Mouse (Mus musculus) MEL (cell line): ENCODE data around the gene Siglecg. TPM values are rescaled to one million over a fixed set of nuclear protein-coding genes. Genes with fewer than 3 reads are reported as not detected.
A peak's percentile ranks its signal among the peaks of the same experiment; 100 is the strongest.

Experiments
- DNase-seq: peaks from one replicate; pipeline ENCODE4 v3.0.0; 2011; ENCODE audit warnings: low read depth, low spot score
- H3K27ac ChIP-seq: 2 replicates; pipeline ENCODE4 v1.5.1; 2012; ENCODE audit warnings: low read depth, mild to moderate bottlenecking, control low read depth, low read length, moderate library complexity; ENCODE audit not compliant: control insufficient read depth
- H3K27me3 ChIP-seq, 2 experiments: fragments of 150-350 bp in 1 of 2; sonication (generic) in 1 of 2; 2 replicates each; pipeline ENCODE4 v1.6.1; 2012; ENCODE audit warnings: low read length in 2 of 2, mild to moderate bottlenecking in 2 of 2, improper control_type of control experiment in 1 of 2, moderate library complexity in 1 of 2; ENCODE audit not compliant: insufficient read depth in 2 of 2, control insufficient read depth in 1 of 2
- H3K36me3 ChIP-seq, 2 experiments: 2 replicates each; pipeline ENCODE4 v1.6.1; 2012 to 2014; ENCODE audit warnings: low read length in 2 of 2, improper control_type of control experiment in 1 of 2, inconsistent platforms in 1 of 2, mild to moderate bottlenecking in 1 of 2; ENCODE audit not compliant: insufficient read depth in 2 of 2, control insufficient read depth in 1 of 2
- H3K4me1 ChIP-seq, 2 experiments: fragments of 150-350 bp in 1 of 2; sonication (generic) in 1 of 2; 2 replicates each; pipeline ENCODE4 v1.6.1; 2012; ENCODE audit warnings: low read length in 2 of 2, improper control_type of control experiment in 1 of 2, mild to moderate bottlenecking in 1 of 2; ENCODE audit not compliant: insufficient read depth in 2 of 2, control insufficient read depth in 1 of 2
- H3K4me3 ChIP-seq, 2 experiments: fragments of 150-350 bp in 1 of 2; sonication (generic) in 1 of 2; 2 replicates each; pipeline ENCODE4 v1.5.1; 2012; ENCODE audit warnings: low read depth in 2 of 2, low read length in 2 of 2, mild to moderate bottlenecking in 2 of 2, moderate library complexity in 2 of 2, control low read depth in 1 of 2, improper control_type of control experiment in 1 of 2; ENCODE audit not compliant: control insufficient read depth in 1 of 2, insufficient read depth in 1 of 2
- H3K79me2 ChIP-seq: 2 replicates; pipeline ENCODE4 v1.6.1; 2012; ENCODE audit warnings: mild to moderate bottlenecking, low read length, moderate library complexity; ENCODE audit not compliant: control insufficient read depth, poor library complexity, insufficient read depth
- H3K9ac ChIP-seq: 2 replicates; pipeline ENCODE4 v1.6.1; 2012; ENCODE audit warnings: low read depth, mild to moderate bottlenecking, control low read depth, low read length, moderate library complexity; ENCODE audit not compliant: control insufficient read depth, poor library complexity, severe bottlenecking
- H3K9me3 ChIP-seq: fragments of 150-350 bp; sonication (generic); replicated peaks from 2 replicates; pipeline ENCODE4 v1.6.1; 2012; ENCODE audit warnings: mild to moderate bottlenecking, low read length, improper control_type of control experiment, moderate library complexity; ENCODE audit not compliant: insufficient read depth
- CTCF ChIP-seq, 3 experiments: IDR thresholded peaks in 2 of 3; conservative IDR thresholded peaks in 1 of 3; 2 replicates each; pipeline ENCODE4 v1.5.1; 2011 to 2012; ENCODE audit warnings: low read length in 3 of 3, low read depth in 2 of 3, mild to moderate bottlenecking in 2 of 3, improper control_type of control experiment in 1 of 3, inconsistent platforms in 1 of 3, mixed read lengths in 1 of 3, moderate library complexity in 1 of 3; ENCODE audit not compliant: control insufficient read depth in 1 of 3, insufficient read depth in 1 of 3, poor library complexity in 1 of 3, severe bottlenecking in 1 of 3
- EP300 ChIP-seq, 2 experiments: IDR thresholded peaks; 2 replicates each; pipeline ENCODE4 v1.6.1; 2011; ENCODE audit warnings: improper control_type of control experiment in 2 of 2, low read length in 2 of 2, low read depth in 1 of 2, mild to moderate bottlenecking in 1 of 2
- GATA1 ChIP-seq: IDR thresholded peaks from 2 replicates; pipeline ENCODE4 v1.6.1; 2011; ENCODE audit warnings: low read depth, low read length, improper control_type of control experiment
- HCFC1 ChIP-seq: IDR thresholded peaks from 2 replicates; pipeline ENCODE4 v1.6.1; 2012; ENCODE audit warnings: low read depth, mild to moderate bottlenecking, inconsistent platforms, low read length, improper control_type of control experiment, moderate library complexity
- MAX ChIP-seq: IDR thresholded peaks from 2 replicates; pipeline ENCODE4 v1.6.1; 2011; ENCODE audit warnings: low read length, improper control_type of control experiment
- MYB ChIP-seq: IDR thresholded peaks from 2 replicates; pipeline ENCODE4 v1.6.1; 2011; ENCODE audit warnings: mild to moderate bottlenecking, low read depth, low read length, improper control_type of control experiment
- MYC ChIP-seq: IDR thresholded peaks from 2 replicates; pipeline ENCODE4 v1.6.1; 2011; ENCODE audit warnings: low read depth, mild to moderate bottlenecking, low read length, improper control_type of control experiment, moderate library complexity
- NELFE ChIP-seq: IDR thresholded peaks from 2 replicates; pipeline ENCODE4 v1.6.1; 2011; ENCODE audit warnings: low read depth, low read length, improper control_type of control experiment
- NRF1 ChIP-seq: IDR thresholded peaks from 2 replicates; pipeline ENCODE4 v1.6.1; 2014; ENCODE audit warnings: low read depth, mild to moderate bottlenecking, inconsistent platforms, low read length, improper control_type of control experiment, moderate library complexity; ENCODE audit not compliant: poor library complexity, insufficient read depth, severe bottlenecking
- POLR2A ChIP-seq, 2 experiments: IDR thresholded peaks; 2 replicates each; pipeline ENCODE4 v1.6.1; 2011 to 2012; ENCODE audit warnings: low read length in 2 of 2, mild to moderate bottlenecking in 2 of 2, control low read depth in 1 of 2, improper control_type of control experiment in 1 of 2, low read depth in 1 of 2, moderate library complexity in 1 of 2; ENCODE audit not compliant: control insufficient read depth in 1 of 2, insufficient read depth in 1 of 2, poor library complexity in 1 of 2
- RAD21 ChIP-seq: IDR thresholded peaks from 2 replicates; pipeline ENCODE4 v1.6.1; 2011; ENCODE audit warnings: mild to moderate bottlenecking, low read depth, low read length, improper control_type of control experiment
- RCOR1 ChIP-seq: IDR thresholded peaks from 2 replicates; pipeline ENCODE4 v1.6.1; 2012; ENCODE audit warnings: low read depth, mild to moderate bottlenecking, inconsistent platforms, low read length, improper control_type of control experiment
- SMC3 ChIP-seq: IDR thresholded peaks from 2 replicates; pipeline ENCODE4 v1.6.1; 2011; ENCODE audit warnings: low read depth, low read length, improper control_type of control experiment
- TBP ChIP-seq: IDR thresholded peaks from 2 replicates; pipeline ENCODE4 v1.8.0; 2011; ENCODE audit warnings: low read depth, low read length, improper control_type of control experiment
- USF1 ChIP-seq: IDR thresholded peaks from 2 replicates; pipeline ENCODE4 v1.6.1; 2014; ENCODE audit warnings: low read depth, mild to moderate bottlenecking, inconsistent platforms, low read length, improper control_type of control experiment, moderate library complexity
- ZC3H11A ChIP-seq: IDR thresholded peaks from 2 replicates; pipeline ENCODE4 v1.6.1; 2012; ENCODE audit warnings: low read depth, mild to moderate bottlenecking, inconsistent platforms, low read length, improper control_type of control experiment
- polyA plus RNA-seq, 2 experiments: library from polyadenylated mRNA; stranded (reverse) in 1 of 2; unstranded in 1 of 2; fragments of >175 nt in 1 of 2; fragments of >200 nt in 1 of 2; gene quantifications; 2 replicates each; pipeline versions ENCODE4 v1.2.1 to v1.2.4; 2012; ENCODE audit warnings: low replicate concordance in 2 of 2, low read depth in 1 of 2; ENCODE audit not compliant: insufficient read length in 2 of 2, insufficient read depth in 1 of 2, missing spikeins in 1 of 2
- total RNA-seq: library from RNA; depleted of rRNA; stranded (reverse); fragments of 300-350 nt; gene quantifications from 2 replicates; pipeline ENCODE4 v1.2.3, GENCODE M21; 2012

Gene Siglecg
- total and polyA plus RNA-seq, 3 experiments = not detected

DNA sequence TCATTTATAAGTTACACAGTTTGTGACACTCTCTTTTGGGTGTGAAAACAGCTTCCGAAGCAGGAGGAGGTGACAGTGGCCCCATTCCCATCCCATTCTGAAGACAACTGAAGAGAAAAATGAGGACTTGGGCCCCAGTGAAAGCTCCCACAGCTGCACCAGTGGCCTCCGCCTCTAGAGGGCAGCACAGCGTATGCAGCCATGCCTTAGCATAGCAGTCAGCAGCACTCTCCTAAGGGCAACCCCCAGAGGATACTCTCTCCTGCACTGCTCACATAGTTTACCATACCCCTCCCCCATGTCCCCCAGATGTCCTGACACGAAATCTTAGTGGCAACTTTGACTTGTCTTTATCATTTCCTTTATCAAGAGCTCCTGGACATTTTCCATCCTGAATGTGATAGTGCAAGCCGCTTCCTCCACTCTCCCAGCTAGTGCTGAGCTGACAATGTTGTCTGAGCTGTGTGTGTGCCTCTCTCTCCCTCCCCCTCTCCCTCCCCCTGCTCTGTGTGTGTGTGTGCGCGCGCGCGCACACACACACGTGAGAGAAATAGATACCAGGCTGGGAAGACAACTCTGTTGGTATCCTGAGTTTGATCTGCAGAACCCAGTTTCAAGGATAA, 15.1 kb downstream of the Siglecg start:
- Histone ChIP-seq H3K27ac (no peak overlapping the region), H3K4me3 (no peak overlapping the region), H3K27me3 (no peaks in the 10 kb centered on the region), H3K4me1 (no peaks in the 10 kb centered on the region), H3K9ac (no peak overlapping the region), H3K36me3 (no peaks in the 10 kb centered on the region), H3K79me2 (no peaks in the 10 kb centered on the region), H3K9me3 (no peaks in the 10 kb centered on the region)
- DNase-seq = peak; percentile 65
- TF ChIP-seq MAX (no peak), SMC3 (peak; percentile 62), CTCF (IDR thresholded peaks at IDR 0.05 in 2 of 3, conservative IDR thresholded peaks at IDR 0.05 in 1 of 3; ENCODE audit: control insufficient read depth in 1 of 3, insufficient read depth in 1 of 3, low read depth in 2 of 3, low read length in 3 of 3, poor library complexity in 1 of 3, severe bottlenecking in 1 of 3) (peak; percentile 78 to 88 (median 83)), RAD21 (peak; percentile 54)

DNA sequence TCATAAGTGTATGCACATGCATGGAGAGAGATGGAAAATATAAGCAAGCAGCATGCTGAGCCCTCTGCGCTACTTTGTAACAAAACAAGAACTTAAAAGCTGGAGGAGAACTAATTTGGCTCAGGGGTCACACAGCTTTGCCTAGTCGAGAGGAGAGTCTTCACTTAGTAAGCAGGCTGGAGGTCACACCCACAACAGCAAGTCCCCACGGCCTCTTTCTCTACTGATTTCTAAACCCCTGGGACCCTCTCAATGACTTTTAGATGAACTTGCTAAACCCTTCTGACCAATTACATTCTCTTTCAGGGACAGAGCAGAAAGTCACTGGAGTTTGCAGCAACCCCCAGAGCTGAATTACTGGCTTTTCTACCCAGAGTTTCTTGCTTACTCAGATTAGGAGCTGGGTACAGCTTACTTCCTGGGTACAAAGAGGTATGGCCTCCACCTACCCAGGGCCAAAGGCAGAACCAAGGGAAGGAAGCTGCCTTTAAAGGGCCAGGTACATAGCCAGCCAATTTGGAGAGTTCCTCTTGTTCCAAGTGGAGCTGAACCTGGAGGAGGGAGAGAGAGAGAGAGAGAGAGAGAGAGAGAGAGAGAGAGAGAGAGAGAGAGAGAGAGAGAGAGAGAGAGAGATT, 16.1 kb downstream of the Siglecg start:
- TF ChIP-seq RCOR1 = no peak
- TF ChIP-seq MYC = no peak
- TF ChIP-seq GATA1 = no peak
- TF ChIP-seq MYB = no peak
- no peak for TF ChIP-seq NRF1
- no peak for TF ChIP-seq SMC3
- no peak for TF ChIP-seq POLR2A (IDR thresholded peaks at IDR 0.05; ENCODE audit: control insufficient read depth in 1 of 2, insufficient read depth in 1 of 2, low read depth in 1 of 2, low read length in 2 of 2, poor library complexity in 1 of 2)
- TF ChIP-seq EP300 (IDR thresholded peaks at IDR 0.05; ENCODE audit: low read depth in 1 of 2, low read length in 2 of 2) = no peak
- no peak for TF ChIP-seq CTCF (IDR thresholded peaks at IDR 0.05 in 2 of 3, conservative IDR thresholded peaks at IDR 0.05 in 1 of 3; ENCODE audit: control insufficient read depth in 1 of 3, insufficient read depth in 1 of 3, low read depth in 2 of 3, low read length in 3 of 3, poor library complexity in 1 of 3, severe bottlenecking in 1 of 3)
- TF ChIP-seq NELFE = no peak
- no peak for TF ChIP-seq ZC3H11A
- no peak for TF ChIP-seq USF1
- TF ChIP-seq RAD21 = no peak
- TF ChIP-seq TBP = no peak
- no peak for TF ChIP-seq HCFC1
- H3K79me2 ChIP-seq = no peaks in the 10 kb centered on the region
- no peaks in the 10 kb centered on the region for H3K36me3 ChIP-seq
- H3K4me1 ChIP-seq = no peaks in the 10 kb centered on the region
- H3K27me3 ChIP-seq = no peaks in the 10 kb centered on the region
- no peak overlapping the region for H3K9ac ChIP-seq
- no peaks in the 10 kb centered on the region for H3K9me3 ChIP-seq
- no peak overlapping the region for H3K27ac ChIP-seq
- H3K4me3 ChIP-seq = no peak overlapping the region
- no peak for DNase-seq
